Mouse (Mus musculus): ENCODE results near the gene Actr5.

DNA sequence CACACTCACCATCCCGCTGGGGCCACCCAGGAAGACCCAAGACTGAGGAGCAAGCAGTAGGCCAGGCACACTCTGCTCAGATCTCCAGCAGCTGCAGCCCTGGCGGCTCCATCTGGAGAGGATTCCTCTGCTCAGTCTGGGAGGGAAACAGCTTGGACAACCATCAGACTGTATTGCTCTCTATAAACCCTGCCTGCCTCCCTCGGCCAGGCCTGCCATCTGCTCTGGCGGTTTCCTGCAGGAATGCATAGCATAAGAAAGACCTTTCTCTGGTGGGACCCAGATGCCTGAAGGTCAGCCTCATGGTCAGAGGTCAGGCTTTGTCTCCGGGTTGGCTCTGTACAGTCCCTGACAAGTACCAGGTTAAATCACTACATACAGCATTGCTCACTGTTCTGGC lies 33.4 kb upstream of the Actr5 start:
- no peak for TF ChIP-seq POLR2A (IDR thresholded peaks at IDR 0.05; ENCODE audit: low read depth, low read length)
- TF ChIP-seq CTCF (IDR thresholded peaks at IDR 0.05; ENCODE audit: extremely low read depth, insufficient read depth, insufficient read length, insufficient replicate concordance) = no peak

Data from spleen, adult 2 months (tissue).